Mouse (Mus musculus): ENCODE measurements at regions not wholly inside any gene's neighbourhood (a gene's known extent, or its start where the extent isn't known, plus 50 kb on each side); places are given as distances from the start of the nearest gene placed in this dataset.

- DNase-seq (ENCODE audit: low spot score in 2 of 2): no peak
These were observed 79.1 kb downstream of the Sptssa start for GRCm38 (mm10) chr12:54577235-54577634.

DNA sequence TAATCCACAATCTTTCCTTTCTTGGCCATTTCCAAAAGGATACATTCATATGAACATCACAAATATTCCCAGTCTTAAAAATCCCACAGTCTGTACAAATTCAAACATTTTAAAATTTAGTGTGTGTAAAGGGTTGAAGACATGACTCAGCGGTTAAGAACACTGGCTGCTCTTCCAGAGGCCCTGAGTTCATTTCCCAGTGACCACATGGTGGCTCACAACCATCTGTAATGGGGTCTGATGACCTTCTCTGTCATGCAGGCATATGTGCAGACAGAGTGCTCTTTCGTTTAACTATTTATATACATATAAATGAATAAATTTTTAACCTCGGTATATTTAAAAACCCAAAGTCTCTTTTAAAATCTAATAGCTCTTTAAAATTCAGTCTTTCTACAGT, 79.6 kb downstream of the Sptssa start:
- no peak for DNase-seq (ENCODE audit: low spot score in 2 of 2)

GRCm38 (mm10) chr12:54572866-54573265, 83.5 kb downstream of the Sptssa start:
- no peak for DNase-seq (ENCODE audit: low spot score in 2 of 2)

GRCm38 (mm10) chr12:54568078-54568931, 88.1 kb downstream of the Sptssa start:
- DNase-seq (ENCODE audit: low spot score in 2 of 2): no peak

GRCm38 (mm10) chr12:54567426-54567790, 89.0 kb downstream of the Sptssa start:
- no peak for DNase-seq (ENCODE audit: low spot score in 2 of 2)

GRCm38 (mm10) chr12:54566532-54567425, 89.6 kb downstream of the Sptssa start:
- no peak for DNase-seq (ENCODE audit: low spot score in 2 of 2)

- no peak for DNase-seq (ENCODE audit: low spot score in 2 of 2)
These were observed 94.4 kb downstream of the Sptssa start for GRCm38 (mm10) chr12:54561981-54562380.

GRCm38 (mm10) chr12:54558106-54558505, 98.3 kb downstream of the Sptssa start:
- DNase-seq (ENCODE audit: low spot score in 2 of 2): no peak

- DNase-seq (ENCODE audit: low spot score in 2 of 2): no peak
These were observed 106.7 kb downstream of the Sptssa start for GRCm38 (mm10) chr12:54549659-54550058.

GRCm38 (mm10) chr12:54545821-54546608, 110.4 kb downstream of the Sptssa start:
- DNase-seq (ENCODE audit: low spot score in 2 of 2): peak; percentile 29 to 58

GRCm38 (mm10) chr12:54538320-54538705, 118.1 kb downstream of the Sptssa start:
- no peak for DNase-seq (ENCODE audit: low spot score in 2 of 2)

DNA sequence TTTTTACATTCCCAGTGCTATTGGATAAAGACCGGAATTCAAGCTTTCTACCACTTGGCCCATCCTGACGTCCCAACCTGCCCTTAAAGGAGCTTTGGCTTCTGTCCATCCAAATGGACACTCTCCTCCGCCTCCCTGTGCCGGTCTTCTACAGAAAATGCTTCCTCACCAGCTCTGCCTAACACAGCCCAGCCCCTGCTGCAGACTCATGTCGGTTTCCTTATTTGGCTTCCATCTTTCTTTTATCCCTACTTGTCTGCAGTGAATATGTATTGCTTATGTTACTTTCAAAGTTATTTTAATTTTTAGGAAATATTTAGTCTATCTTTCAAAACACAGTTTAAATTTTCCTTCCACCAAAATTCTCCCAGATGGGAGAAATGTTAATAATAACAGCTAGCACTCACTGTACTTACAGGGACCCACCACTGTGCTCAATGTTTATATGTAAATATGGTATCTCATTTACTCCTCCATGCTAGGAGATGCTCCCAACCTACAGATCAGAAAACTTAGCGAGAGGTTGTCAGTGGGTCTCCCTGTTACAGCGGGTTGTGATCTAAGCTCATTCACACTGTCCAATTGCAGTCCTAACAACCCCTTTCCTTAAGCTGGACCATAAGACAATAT, 118.6 kb downstream of the Sptssa start:
- no peak for DNase-seq (ENCODE audit: low spot score in 2 of 2)

- DNase-seq (ENCODE audit: low spot score in 2 of 2): no peak
These were observed 119.4 kb downstream of the Sptssa start for GRCm38 (mm10) chr12:54537022-54537421.

- no peak for DNase-seq (ENCODE audit: low spot score in 2 of 2)
These were observed 120.5 kb downstream of the Sptssa start for GRCm38 (mm10) chr12:54535556-54536516.

- DNase-seq (ENCODE audit: low spot score in 2 of 2): no peak
These were observed 121.5 kb downstream of the Sptssa start for GRCm38 (mm10) chr12:54534910-54535309.

- no peak for DNase-seq (ENCODE audit: low spot score in 2 of 2)
These were observed 123.2 kb downstream of the Sptssa start for GRCm38 (mm10) chr12:54533134-54533533.

DNA sequence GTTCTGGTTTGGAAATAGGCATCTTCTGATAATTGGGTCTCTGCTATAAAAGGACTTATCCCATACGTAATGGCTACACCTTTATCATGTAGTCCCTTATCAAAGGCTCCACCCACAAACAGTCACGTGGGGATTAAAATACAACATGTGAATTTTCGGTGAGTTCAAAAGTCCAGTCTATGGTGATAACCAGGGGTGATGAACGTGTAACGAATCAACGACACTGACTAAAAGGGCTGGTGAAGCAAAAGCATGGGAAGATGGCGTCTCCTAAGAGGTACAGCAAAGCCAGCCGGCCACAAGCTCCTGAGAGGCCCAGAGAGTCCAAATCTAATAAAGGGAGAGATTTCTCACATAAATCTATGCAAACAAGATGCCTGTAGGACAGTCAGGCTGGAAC, 124.3 kb downstream of the Sptssa start:
- no peak for DNase-seq (ENCODE audit: low spot score in 2 of 2)

GRCm38 (mm10) chr12:54528046-54528445, 128.3 kb downstream of the Sptssa start:
- DNase-seq (ENCODE audit: low spot score in 2 of 2): no peak

DNA sequence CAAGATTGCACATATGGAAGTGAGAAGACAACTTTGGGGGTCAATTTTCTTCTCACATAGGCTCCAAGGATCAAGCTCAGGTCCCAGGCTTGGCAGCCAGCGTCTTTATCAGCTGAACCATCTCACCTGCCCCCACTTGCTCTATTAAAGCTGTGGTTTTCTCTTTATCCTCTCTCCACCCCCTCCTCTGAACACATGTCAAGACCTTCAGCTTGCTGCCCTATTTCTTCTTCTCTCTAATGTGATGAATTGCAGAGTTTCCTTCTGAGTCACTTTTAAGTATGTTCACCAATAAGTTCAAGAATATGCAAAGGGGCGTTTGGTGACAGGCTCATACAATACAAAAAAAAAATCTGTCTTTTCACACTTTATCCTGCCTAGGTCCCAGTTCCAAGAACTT, 128.8 kb downstream of the Sptssa start:
- no peak for DNase-seq (ENCODE audit: low spot score in 2 of 2)

- DNase-seq (ENCODE audit: low spot score in 2 of 2): no peak
These were observed 136.0 kb downstream of the Sptssa start for GRCm38 (mm10) chr12:54520406-54520805.

Data from gastrocnemius, postnatal 4 days (tissue).